In the genomic region with DNA sequence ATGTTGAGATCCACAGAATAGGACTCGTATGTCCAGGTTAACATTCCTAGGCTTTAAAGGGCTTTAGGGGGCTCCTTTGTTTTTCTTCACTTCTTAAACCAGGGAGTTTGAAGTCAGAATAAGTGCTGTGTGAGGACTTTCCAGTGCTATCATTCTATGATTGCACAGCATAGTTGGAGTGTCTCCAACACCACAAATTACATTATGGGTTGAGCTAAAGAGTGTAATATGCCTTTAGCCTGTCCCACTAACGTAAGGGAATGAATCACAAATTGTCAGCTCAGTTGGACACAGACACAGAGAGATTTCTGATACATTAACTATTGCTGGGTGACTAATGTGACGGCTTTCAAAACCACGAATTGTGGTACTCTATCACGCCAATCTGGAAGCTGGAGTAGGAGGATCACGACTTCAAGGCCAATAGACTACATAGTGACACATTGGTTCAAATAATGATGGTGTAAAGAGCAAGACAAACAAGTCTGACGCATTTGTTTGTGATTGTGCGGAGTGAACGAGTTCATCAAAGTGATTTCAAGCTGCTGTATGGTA, we compare ENCODE assay signal across 25 mouse cellular contexts. TPM values are rescaled to one million over a fixed set of nuclear protein-coding genes. Genes with fewer than 3 reads are reported as not detected.
DNase-seq lines count a peak whose midpoint lies in the region; ATAC-seq lines count a peak whose summit lies in the region.
"Had no signal": no experiment of that assay in that cellular context is flagged by ENCODE, and none has a peak within 500 bp of the region (broad histone marks: within the 10 kb centered on the region; RNA-seq: fewer than 3 reads in every experiment).

No protein-coding gene starts in this region.

- H3K9ac ChIP-seq in midbrain, embryonic 11.5 days (ENCODE audit: low read length): no peak overlapping the region
- no peak overlapping the region for H3K9ac ChIP-seq in midbrain, embryonic 13.5 days (replicated peaks)
- H3K9ac ChIP-seq in embryonic facial prominence, embryonic 14.5 days (ENCODE audit: low read depth, low read length): no peak overlapping the region
- H3K9ac ChIP-seq in forebrain, embryonic 11.5 days (ENCODE audit: low read length): no peak overlapping the region
- H3K9ac ChIP-seq: embryonic facial prominence, embryonic 12.5 days; forebrain, embryonic 12.5 days; heart, embryonic 15.5 days; hindbrain, embryonic 14.5 days; intestine, embryonic 15.5 days had no signal

- H3K27ac ChIP-seq in midbrain, embryonic 11.5 days (ENCODE audit: low read depth, low read length): no peak overlapping the region
- no peak overlapping the region for H3K27ac ChIP-seq in midbrain, embryonic 13.5 days
- peak overlapping the region; percentile 39 for H3K27ac ChIP-seq in embryonic facial prominence, embryonic 14.5 days (replicated peaks; ENCODE audit: low read depth, low read length)
- no peak overlapping the region for H3K27ac ChIP-seq in forebrain, embryonic 11.5 days (ENCODE audit: low read depth, low read length)
- H3K27ac ChIP-seq: embryonic facial prominence, embryonic 12.5 days; forebrain, embryonic 12.5 days; heart, embryonic 15.5 days; hindbrain, embryonic 10.5 days; hindbrain, embryonic 14.5 days; intestine, embryonic 15.5 days had no signal

- H3K4me3 ChIP-seq in midbrain, embryonic 11.5 days (ENCODE audit: low read depth, low read length): no peak overlapping the region
- no peak overlapping the region for H3K4me3 ChIP-seq in midbrain, embryonic 13.5 days (replicated peaks)
- H3K4me3 ChIP-seq in embryonic facial prominence, embryonic 14.5 days (ENCODE audit: low read depth, low read length): no peak overlapping the region
- H3K4me3 ChIP-seq in forebrain, embryonic 11.5 days (ENCODE audit: low read depth, low read length): no peak overlapping the region
- H3K4me3 ChIP-seq: embryonic facial prominence, embryonic 12.5 days; erythroblast, embryonic 14.5 days; forebrain, embryonic 12.5 days; heart, embryonic 15.5 days; hindbrain, embryonic 10.5 days; intestine, embryonic 15.5 days had no signal

- intact Hi-C loops in heart, postnatal 36 days (cut with DNase I): no loop called here

- no peak for ATAC-seq in midbrain, embryonic 11.5 days (ENCODE audit: low FRiP score)
- no peak for ATAC-seq in midbrain, embryonic 13.5 days
- 0 out of 2 replicates have a peak, but pooled peaks have one; percentile 60 for ATAC-seq in embryonic facial prominence, embryonic 14.5 days (ENCODE audit: low read depth)
- no peak for ATAC-seq in forebrain, embryonic 11.5 days (replicated peaks; ENCODE audit: low FRiP score)
- ATAC-seq: forebrain, embryonic 16.5 days; intestine, embryonic 15.5 days had no signal

- peak; percentile 67 for DNase-seq in midbrain, embryonic 11.5 days (ENCODE audit: low spot score, missing footprints)
- peak; percentile 52 for DNase-seq in MN1 (ENCODE audit: low spot score)
- peak; percentile 78 for DNase-seq in embryonic facial prominence, embryonic 14.5 days (ENCODE audit: low spot score)
- no peak for DNase-seq in heart, postnatal 36 days
- no peak for DNase-seq in forebrain, embryonic 11.5 days (ENCODE audit: low spot score)
- DNase-seq: adrenal gland, adult 8-10 months; adrenal gland, postnatal 36 days; B cell, adult 2 months; cerebellum, adult 2 months; cerebellum, postnatal 10 days; embryo, embryonic 11 days; gastrocnemius, postnatal 10 days; heart, adult 18-20 months; heart, postnatal 14 days had no signal

- no peaks in the 10 kb centered on the region for H3K27me3 ChIP-seq in midbrain, embryonic 11.5 days (ENCODE audit: control insufficient read depth, insufficient read depth, low read length)
- H3K27me3 ChIP-seq in midbrain, embryonic 13.5 days: no peaks in the 10 kb centered on the region
- H3K27me3 ChIP-seq in embryonic facial prominence, embryonic 14.5 days (replicated peaks; ENCODE audit: control insufficient read depth, insufficient read depth, low read length): no peaks in the 10 kb centered on the region
- no peaks in the 10 kb centered on the region for H3K27me3 ChIP-seq in forebrain, embryonic 11.5 days (ENCODE audit: control insufficient read depth, insufficient read depth, low read length)
- H3K27me3 ChIP-seq: embryonic facial prominence, embryonic 12.5 days; forebrain, embryonic 12.5 days; heart, embryonic 15.5 days; intestine, embryonic 15.5 days had no signal

- H3K36me3 ChIP-seq in midbrain, embryonic 11.5 days (ENCODE audit: control insufficient read depth, insufficient read depth, low read length): no peaks in the 10 kb centered on the region
- no peaks in the 10 kb centered on the region for H3K36me3 ChIP-seq in midbrain, embryonic 13.5 days
- no peaks in the 10 kb centered on the region for H3K36me3 ChIP-seq in embryonic facial prominence, embryonic 14.5 days (ENCODE audit: control insufficient read depth, insufficient read depth, low read length)
- no peaks in the 10 kb centered on the region for H3K36me3 ChIP-seq in forebrain, embryonic 11.5 days (ENCODE audit: control insufficient read depth, insufficient read depth, low read length)
- H3K36me3 ChIP-seq: embryonic facial prominence, embryonic 12.5 days; forebrain, embryonic 12.5 days; heart, embryonic 15.5 days; hindbrain, embryonic 10.5 days; intestine, embryonic 15.5 days had no signal

- H3K4me1 ChIP-seq in midbrain, embryonic 11.5 days (ENCODE audit: control insufficient read depth, insufficient read depth, low read length): no peaks in the 10 kb centered on the region
- no peaks in the 10 kb centered on the region for H3K4me1 ChIP-seq in midbrain, embryonic 13.5 days (replicated peaks)
- peaks cover 12% of the 10 kb centered on the region for H3K4me1 ChIP-seq in embryonic facial prominence, embryonic 14.5 days (ENCODE audit: control insufficient read depth, insufficient read depth, low read length)
- H3K4me1 ChIP-seq in forebrain, embryonic 11.5 days (replicated peaks; ENCODE audit: control insufficient read depth, insufficient read depth, low read length): no peaks in the 10 kb centered on the region
- H3K4me1 ChIP-seq: forebrain, embryonic 12.5 days; heart, embryonic 15.5 days; hindbrain, embryonic 10.5 days; intestine, embryonic 15.5 days had no signal

- no peak overlapping the region for H3K4me2 ChIP-seq in midbrain, embryonic 11.5 days
- no peak overlapping the region for H3K4me2 ChIP-seq in midbrain, embryonic 13.5 days (replicated peaks)
- no peak overlapping the region for H3K4me2 ChIP-seq in embryonic facial prominence, embryonic 14.5 days (ENCODE audit: low read depth, low read length)
- H3K4me2 ChIP-seq in forebrain, embryonic 11.5 days (ENCODE audit: low read depth, low read length, severe bottlenecking): no peak overlapping the region
- H3K4me2 ChIP-seq: embryonic facial prominence, embryonic 12.5 days; forebrain, embryonic 12.5 days; heart, embryonic 11.5 days; heart, embryonic 15.5 days; hindbrain, embryonic 14.5 days; intestine, embryonic 15.5 days had no signal

- no peaks in the 10 kb centered on the region for H3K9me3 ChIP-seq in midbrain, embryonic 11.5 days (ENCODE audit: control insufficient read depth, low read length)
- no peaks in the 10 kb centered on the region for H3K9me3 ChIP-seq in midbrain, embryonic 13.5 days
- H3K9me3 ChIP-seq in embryonic facial prominence, embryonic 14.5 days (ENCODE audit: control insufficient read depth, low read length): no peaks in the 10 kb centered on the region
- no peaks in the 10 kb centered on the region for H3K9me3 ChIP-seq in forebrain, embryonic 11.5 days (ENCODE audit: control insufficient read depth, low read length)
- H3K9me3 ChIP-seq: embryonic facial prominence, embryonic 12.5 days; forebrain, embryonic 12.5 days; heart, embryonic 15.5 days; hindbrain, embryonic 10.5 days; intestine, embryonic 15.5 days had no signal

- WGBS in midbrain, embryonic 11.5 days: 88% methylated on average over 9 of the region's 9 CpGs
- WGBS in midbrain, embryonic 13.5 days: 89% methylated on average over 9 of the region's 9 CpGs
- WGBS in embryonic facial prominence, embryonic 14.5 days: 68% methylated on average over 9 of the region's 9 CpGs
- 88% methylated on average over 9 of the region's 9 CpGs for WGBS in forebrain, embryonic 11.5 days

RNA-seq across cellular contexts. Expression of gene Ptn, which starts 20.4 kb away (rescaled TPM):
- 243 and 244 TPM in 2 replicates for polyA plus RNA-seq in midbrain, embryonic 11.5 days (2014; fragmentation: Nextera tagmentation; extraction: Ambion mirVana)
- 499 and 584 TPM in 2 replicates for polyA plus RNA-seq in midbrain, embryonic 13.5 days (2015; fragmentation: Nextera tagmentation; extraction: Ambion mirVana)
- polyA plus RNA-seq in embryonic facial prominence, embryonic 14.5 days (2014; fragmentation: Nextera tagmentation; extraction: Ambion mirVana): 858 and 931 TPM in 2 replicates
- 1 to 10 TPM; 2.7 to 4.4 TPM for total RNA-seq in heart, postnatal 36 days (2021)
- polyA plus RNA-seq in forebrain, embryonic 11.5 days (2014; fragmentation: Nextera tagmentation; extraction: Ambion mirVana): 188 and 192 TPM in 2 replicates
- total RNA-seq: MEL had no signal
- polyA plus RNA-seq: erythroblast, embryonic 14.5 days had no signal

Comparison
In these comparisons a context has a peak if more than half of its experiments do, and no peak if none do; other contexts are left out.
1. DNase-seq: peak in midbrain, embryonic 11.5 days (single experiment), MN1 (single experiment) and embryonic facial prominence, embryonic 14.5 days (single experiment); none in heart, postnatal 36 days (0 of 2) and forebrain, embryonic 11.5 days (single experiment).